Mouse (Mus musculus) forebrain, embryonic 10.5 days (tissue): Measurements from ENCODE around the gene Gle1. TPM values are rescaled to one million over a fixed set of nuclear protein-coding genes. Genes with fewer than 3 reads are reported as not detected.

Experiments used
- DNase-seq: peaks from one replicate; pipeline ENCODE4 v3.0.0-alpha.2; 2017; ENCODE audit warnings: low spot score; ENCODE audit errors: extremely low spot score
- H3K27ac ChIP-seq: fragments of 300-500 bp; sonication (generic); 2 replicates; pipeline ENCODE4 v1.5.1; 2016; ENCODE audit warnings: mild to moderate bottlenecking
- H3K27me3 ChIP-seq: fragments of 300-500 bp; sonication (generic); 2 replicates; pipeline ENCODE4 v1.6.1; 2016; ENCODE audit warnings: mild to moderate bottlenecking; ENCODE audit not compliant: poor library complexity, severe bottlenecking
- H3K36me3 ChIP-seq: fragments of 300-500 bp; sonication (generic); replicated peaks from 2 replicates; pipeline ENCODE4 v1.6.1; 2016; ENCODE audit warnings: mild to moderate bottlenecking, moderate library complexity
- H3K4me1 ChIP-seq: fragments of 300-500 bp; sonication (generic); 2 replicates; pipeline ENCODE4 v1.6.1; 2016
- H3K4me3 ChIP-seq: fragments of 300-500 bp; sonication (generic); 2 replicates; pipeline ENCODE4 v1.5.1; 2016; ENCODE audit warnings: mild to moderate bottlenecking, moderate library complexity
- H3K9me3 ChIP-seq: fragments of 300-500 bp; sonication (generic); 2 replicates; pipeline ENCODE4 v1.6.1; 2016; ENCODE audit warnings: mild to moderate bottlenecking, moderate library complexity
- WGBS: fragments of 180-500 bp; shearing (Covaris S2); methylation state at CpG from one replicate; pipeline ENCODE4 v1.1.7; 2016; 5-methylcytosine and 5-hydroxymethylcytosine counted together
- microRNA-seq: library from miRNA; unstranded; fragments of <30 nt; microRNA quantifications from one replicate; pipeline ENCODE4, GENCODE M21; 2017
- polyA plus RNA-seq: library from polyadenylated mRNA; unstranded; fragments of >200 nt; fragmentation: Nextera tagmentation; extraction: Ambion mirVana; gene quantifications from 2 replicates; pipeline ENCODE4 v1.2.1, GENCODE M21; 2016

The Gle1 gene
- polyA plus RNA-seq, 1 experiment from 2014 or later, result 77.4 TPM

DNA sequence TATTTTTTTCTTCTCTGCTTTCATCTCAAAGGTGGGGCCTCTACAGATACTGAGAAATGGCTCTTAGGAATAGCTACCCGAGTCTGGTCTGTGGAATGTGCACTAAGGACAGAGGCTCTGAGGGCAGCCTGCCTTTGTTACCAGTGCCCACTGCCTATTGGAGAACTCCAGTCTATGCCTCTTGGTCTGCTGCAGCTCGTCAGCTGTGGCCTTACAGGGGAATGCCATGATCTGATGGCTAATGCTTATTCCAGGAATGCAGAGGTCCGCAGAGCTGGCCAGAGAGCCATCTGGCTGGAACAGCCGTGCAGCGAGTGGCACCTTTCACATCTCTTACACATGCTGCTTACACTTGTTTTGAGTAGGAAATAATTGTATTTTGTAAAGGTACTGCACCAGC, 32.5 kb downstream of the Gle1 start:
- H3K4me3 ChIP-seq, result peak overlapping the region; percentile 96; the same call in 1 of the 2 replicates
- H3K9me3 ChIP-seq, result no peaks in the 10 kb centered on the region
- H3K27me3 ChIP-seq, result no peaks in the 10 kb centered on the region
- no peak for DNase-seq
- no peak overlapping the region for H3K27ac ChIP-seq
- peaks cover 50% of the 10 kb centered on the region for H3K4me1 ChIP-seq
- WGBS, result 72% methylated on average over 5 of the region's 5 CpGs
- peaks cover 38% of the 10 kb centered on the region for H3K36me3 ChIP-seq

DNA sequence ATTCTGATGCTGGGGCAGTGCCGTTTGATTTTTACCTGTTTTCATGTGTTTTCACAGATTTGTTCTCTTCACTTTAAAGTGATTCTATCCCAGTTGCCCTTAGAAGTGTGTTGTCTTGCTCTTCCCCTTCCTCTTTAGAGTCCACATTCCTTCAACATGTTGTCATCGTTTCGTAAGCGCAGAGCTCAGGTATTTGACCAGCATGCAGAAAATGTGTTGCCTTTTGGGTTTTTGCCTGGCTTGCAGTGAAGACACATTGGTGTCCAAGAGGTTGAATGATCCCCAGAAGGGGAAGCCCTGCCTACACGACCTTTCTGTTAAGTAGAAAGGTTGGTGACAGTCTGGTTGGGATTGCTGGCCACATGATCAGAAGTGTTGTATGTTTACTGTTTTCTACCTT, 33.4 kb downstream of the Gle1 start:
- H3K27me3 ChIP-seq, result no peaks in the 10 kb centered on the region
- H3K9me3 ChIP-seq, result no peaks in the 10 kb centered on the region
- H3K27ac ChIP-seq, result no peak overlapping the region
- peaks cover 38% of the 10 kb centered on the region for H3K36me3 ChIP-seq
- peaks cover 46% of the 10 kb centered on the region for H3K4me1 ChIP-seq
- WGBS, result 83% methylated on average over 5 of the region's 5 CpGs
- no peak overlapping the region for H3K4me3 ChIP-seq
- no peak for DNase-seq

GRCm38 (mm10) chr2:29971838-29972635, 36.8 kb downstream of the Gle1 start:
- WGBS, result 85% methylated on average over 9 of the region's 9 CpGs
- H3K4me1 ChIP-seq, result peaks cover 26% of the 10 kb centered on the region
- no peaks in the 10 kb centered on the region for H3K9me3 ChIP-seq
- no peaks in the 10 kb centered on the region for H3K27me3 ChIP-seq
- DNase-seq, result no peak
- H3K36me3 ChIP-seq, result peaks cover 51% of the 10 kb centered on the region
- no peak overlapping the region for H3K4me3 ChIP-seq
- no peak overlapping the region for H3K27ac ChIP-seq

GRCm38 (mm10) chr2:29973525-29973924, 38.3 kb downstream of the Gle1 start:
- Histone ChIP-seq H3K36me3 (peaks cover 45% of the 10 kb centered on the region), H3K4me3 (no peak overlapping the region), H3K9me3 (no peaks in the 10 kb centered on the region), H3K4me1 (peaks cover 12% of the 10 kb centered on the region; the same call in 1 of the 2 replicates), H3K27ac (no peak overlapping the region), H3K27me3 (no peaks in the 10 kb centered on the region)
- 22% methylated on average over 2 of the region's 2 CpGs for WGBS
- DNase-seq, result no peak

- DNase-seq, result no peak
These were observed 42.1 kb downstream of the Gle1 start for GRCm38 (mm10) chr2:29977307-29977706.

DNA sequence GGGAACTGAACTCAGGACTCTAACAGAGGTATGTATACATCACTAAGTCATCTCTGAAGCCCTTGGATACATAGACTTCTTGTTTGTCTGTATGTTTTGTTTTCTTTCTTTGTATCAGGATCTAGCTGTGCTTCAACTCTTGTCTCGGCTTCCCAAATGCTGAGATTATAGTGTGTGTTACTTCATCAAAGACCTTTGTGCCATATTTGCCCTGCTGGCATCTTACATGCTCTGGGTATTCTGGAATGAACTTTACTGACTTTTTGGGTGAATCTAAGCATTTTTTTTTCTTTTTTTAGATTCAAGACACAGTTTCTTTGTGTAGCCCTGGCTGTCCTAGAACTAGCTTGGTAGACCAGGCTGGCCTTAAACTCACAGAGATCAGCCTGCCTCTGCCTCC, 45.4 kb downstream of the Gle1 start:
- Histone ChIP-seq H3K4me3 (no peak overlapping the region), H3K36me3 (peaks cover 84% of the 10 kb centered on the region), H3K9me3 (no peaks in the 10 kb centered on the region), H3K27me3 (no peaks in the 10 kb centered on the region), H3K4me1 (no peaks in the 10 kb centered on the region), H3K27ac (no peak overlapping the region)
- WGBS, result 92% methylated on average over 1 of the region's 1 CpGs
- DNase-seq, result no peak

More at GRCm38 (mm10) chr2:29977307-29977706, 42.1 kb downstream of the Gle1 start:
- Histone ChIP-seq H3K9me3 (no peaks in the 10 kb centered on the region), H3K27me3 (no peaks in the 10 kb centered on the region), H3K4me1 (peaks cover 8% of the 10 kb centered on the region; the same call in 1 of the 2 replicates), H3K36me3 (peaks cover 59% of the 10 kb centered on the region), H3K27ac (no peak overlapping the region), H3K4me3 (no peak overlapping the region)

DNA sequence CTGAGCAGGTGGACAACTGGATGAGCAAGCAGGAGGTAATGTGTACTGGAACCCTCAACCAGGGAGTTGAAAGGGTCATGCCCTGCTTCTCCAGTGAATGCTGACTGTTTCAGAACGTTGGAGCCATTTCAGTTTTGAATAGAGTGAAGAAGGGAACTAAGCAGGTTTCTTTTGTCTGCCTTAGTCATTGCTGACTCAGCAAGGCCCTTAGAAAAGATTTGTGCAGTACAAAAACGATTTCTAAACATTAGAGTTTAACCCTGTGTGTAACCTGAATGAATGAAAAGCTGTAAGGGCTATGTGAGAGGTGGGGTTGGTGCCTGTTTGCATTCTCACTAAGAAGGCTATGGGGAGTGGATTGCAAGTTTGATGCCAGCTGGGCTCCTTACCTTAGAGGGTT, 56.7 kb downstream of the Gle1 start:
- 66% methylated on average over 2 of the region's 2 CpGs for WGBS
- DNase-seq, result no peak
- no peaks in the 10 kb centered on the region for H3K9me3 ChIP-seq
- H3K4me3 ChIP-seq, result no peak overlapping the region
- peaks cover 100% of the 10 kb centered on the region for H3K36me3 ChIP-seq
- no peaks in the 10 kb centered on the region for H3K4me1 ChIP-seq
- H3K27ac ChIP-seq, result no peak overlapping the region
- no peaks in the 10 kb centered on the region for H3K27me3 ChIP-seq

- Histone ChIP-seq H3K4me1 (no peaks in the 10 kb centered on the region), H3K36me3 (peaks cover 100% of the 10 kb centered on the region), H3K9me3 (no peaks in the 10 kb centered on the region), H3K4me3 (no peak overlapping the region), H3K27me3 (no peaks in the 10 kb centered on the region), H3K27ac (no peak overlapping the region)
- WGBS, result 87% methylated on average over 1 of the region's 1 CpGs
- DNase-seq, result no peak
These were observed 73.9 kb downstream of the Gle1 start for GRCm38 (mm10) chr2:30009101-30009500.

Small RNAs within 50 kb of the gene (microRNA-seq; reads per million reads assigned to microRNA genes)
- not detected for gene Mir6997

Other genes with a start within 250 kb of the Gle1 start
- not detected in 2 replicates for gene Gm13420, start 183.7 kb upstream of the Gle1 start, polyA plus RNA-seq
- gene Gm13547, start 176.1 kb upstream of the Gle1 start, polyA plus RNA-seq, result not detected in 2 replicates
- 44.4 and 47.5 TPM in 2 replicates for gene Coq4, start 147.9 kb upstream of the Gle1 start, polyA plus RNA-seq
- gene Trub2, start 146.9 kb upstream of the Gle1 start, polyA plus RNA-seq, result 56.3 and 57.6 TPM in 2 replicates
- 7.9 and 8.6 TPM in 2 replicates for gene Slc27a4, start 132.8 kb upstream of the Gle1 start, polyA plus RNA-seq
- gene Urm1, start 115.4 kb upstream of the Gle1 start, polyA plus RNA-seq, result 15.9 and 17.4 TPM in 2 replicates
- 15.0 and 16.3 TPM in 2 replicates for gene Cercam, start 66.3 kb upstream of the Gle1 start, polyA plus RNA-seq
- gene Odf2, start 46.2 kb upstream of the Gle1 start, polyA plus RNA-seq, result 124 and 125 TPM in 2 replicates
- 85.9 and 90.3 TPM in 2 replicates for gene Sptan1, start 30.1 kb downstream of the Gle1 start, polyA plus RNA-seq
- 33.1 and 33.4 TPM in 2 replicates for gene Wdr34, start 113.5 kb downstream of the Gle1 start, polyA plus RNA-seq
- 944 and 983 TPM in 2 replicates for gene Set, start 122.0 kb downstream of the Gle1 start, polyA plus RNA-seq
- gene Pkn3, start 142.3 kb downstream of the Gle1 start, polyA plus RNA-seq, result 12.4 and 13.1 TPM in 2 replicates
- gene Zdhhc12, start 158.2 kb downstream of the Gle1 start, polyA plus RNA-seq, result 34.2 and 35.4 TPM in 2 replicates
- gene Zer1, start 189.2 kb downstream of the Gle1 start, polyA plus RNA-seq, result 6.3 and 6.6 TPM in 2 replicates
- gene Tbc1d13, start 198.3 kb downstream of the Gle1 start, polyA plus RNA-seq, result 7.8 and 8.6 TPM in 2 replicates
- gene Endog, start 236.1 kb downstream of the Gle1 start, polyA plus RNA-seq, result 17.1 and 17.9 TPM in 2 replicates
- 92.5 and 96.1 TPM in 2 replicates for gene Spout1, start 243.0 kb downstream of the Gle1 start, polyA plus RNA-seq